Mouse (Mus musculus) intestine, embryonic 16.5 days (tissue): ENCODE results near the gene Dab1. TPM values are rescaled to one million over a fixed set of nuclear protein-coding genes. Genes with fewer than 3 reads are reported as not detected.

ENCODE experiments used
- ATAC-seq: fragments of 200-750 bp; cut with Nextera tagmentation; 2 replicates; pipeline ENCODE4 v1.8.0; 2017; ENCODE audit warnings: moderate TSS enrichment, moderate library complexity
- H3K27ac ChIP-seq: fragments of 300-500 bp; sonication (generic); 2 replicates; pipeline ENCODE4 v1.5.1; 2014; ENCODE audit warnings: mild to moderate bottlenecking, low read length
- H3K27me3 ChIP-seq: fragments of 300-500 bp; sonication (generic); replicated peaks from 2 replicates; pipeline ENCODE4 v1.6.1; 2014; ENCODE audit warnings: low read length, control low read depth, mixed read lengths; ENCODE audit not compliant: control insufficient read depth, insufficient read depth
- H3K36me3 ChIP-seq: fragments of 300-500 bp; sonication (generic); 2 replicates; pipeline ENCODE4 v1.6.1; 2014; ENCODE audit warnings: low read length, control low read depth; ENCODE audit not compliant: control insufficient read depth, insufficient read depth
- H3K4me1 ChIP-seq: fragments of 300-500 bp; sonication (generic); 2 replicates; pipeline ENCODE4 v1.6.1; 2014; ENCODE audit warnings: low read length, control low read depth, mixed read lengths; ENCODE audit not compliant: control insufficient read depth, insufficient read depth
- H3K4me2 ChIP-seq: fragments of 300-500 bp; sonication (generic); 2 replicates; pipeline ENCODE4 v1.6.1; 2014; ENCODE audit warnings: low read depth, low read length, control low read depth
- H3K4me3 ChIP-seq: fragments of 300-500 bp; sonication (generic); 2 replicates; pipeline ENCODE4 v1.5.1; 2014; ENCODE audit warnings: mild to moderate bottlenecking, low read length
- H3K9ac ChIP-seq: fragments of 300-500 bp; sonication (generic); 2 replicates; pipeline ENCODE4 v1.6.1; 2014; ENCODE audit warnings: low read depth, low read length
- H3K9me3 ChIP-seq: fragments of 300-500 bp; sonication (generic); 2 replicates; pipeline ENCODE4 v1.6.1; 2016; ENCODE audit warnings: low read length, control low read depth; ENCODE audit not compliant: control insufficient read depth
- WGBS: fragments of 180-500 bp; shearing (Covaris S2); extraction: QIAGEN DNeasy Blood & Tissue Kit; methylation state at CpG from one replicate; pipeline ENCODE4 v1.1.7; 2014; 5-methylcytosine and 5-hydroxymethylcytosine counted together
- polyA plus RNA-seq: library from polyadenylated mRNA; unstranded; fragments of >200 nt; fragmentation: Nextera tagmentation; extraction: Ambion mirVana; gene quantifications from 2 replicates; pipeline ENCODE4 v1.2.1, GENCODE M21; 2015

Dab1 gene
- polyA plus RNA-seq, 1 experiment from 2014 or later, result 54.5 TPM

- WGBS, result 76% methylated on average over 6 of the region's 6 CpGs
- Histone ChIP-seq H3K4me2 (no peak overlapping the region), H3K4me1 (no peaks in the 10 kb centered on the region), H3K9ac (no peak overlapping the region), H3K9me3 (no peaks in the 10 kb centered on the region), H3K4me3 (no peak overlapping the region), H3K36me3 (no peaks in the 10 kb centered on the region), H3K27ac (no peak overlapping the region), H3K27me3 (no peaks in the 10 kb centered on the region)
- no peak for ATAC-seq
These were observed 494.8 kb downstream of the Dab1 start for GRCm38 (mm10) chr4:104114006-104114361.

- no peaks in the 10 kb centered on the region for H3K27me3 ChIP-seq
- no peak overlapping the region for H3K4me2 ChIP-seq
- WGBS, result 82% methylated on average over 4 of the region's 4 CpGs
- no peaks in the 10 kb centered on the region for H3K36me3 ChIP-seq
- H3K4me3 ChIP-seq, result no peak overlapping the region
- no peak overlapping the region for H3K9ac ChIP-seq
- H3K4me1 ChIP-seq, result no peaks in the 10 kb centered on the region
- H3K9me3 ChIP-seq, result no peaks in the 10 kb centered on the region
- H3K27ac ChIP-seq, result no peak overlapping the region
- no peak for ATAC-seq
These were observed 500.9 kb downstream of the Dab1 start for GRCm38 (mm10) chr4:104120108-104120507.

- WGBS, result 70% methylated on average over 5 of the region's 5 CpGs
- no peaks in the 10 kb centered on the region for H3K27me3 ChIP-seq
- H3K27ac ChIP-seq, result no peak overlapping the region
- H3K4me3 ChIP-seq, result no peak overlapping the region
- no peaks in the 10 kb centered on the region for H3K9me3 ChIP-seq
- H3K9ac ChIP-seq, result no peak overlapping the region
- H3K4me1 ChIP-seq, result no peaks in the 10 kb centered on the region
- H3K4me2 ChIP-seq, result no peak overlapping the region
- H3K36me3 ChIP-seq, result no peaks in the 10 kb centered on the region
- ATAC-seq, result no peak
These were observed 502.8 kb downstream of the Dab1 start for GRCm38 (mm10) chr4:104121959-104122358.

GRCm38 (mm10) chr4:104122364-104122763 lies 503.2 kb downstream of the Dab1 start:
- WGBS, result 56% methylated on average over 1 of the region's 1 CpGs
- no peak overlapping the region for H3K27ac ChIP-seq
- no peaks in the 10 kb centered on the region for H3K9me3 ChIP-seq
- H3K36me3 ChIP-seq, result no peaks in the 10 kb centered on the region
- H3K4me1 ChIP-seq, result no peaks in the 10 kb centered on the region
- H3K9ac ChIP-seq, result no peak overlapping the region
- no peaks in the 10 kb centered on the region for H3K27me3 ChIP-seq
- no peak overlapping the region for H3K4me3 ChIP-seq
- no peak for ATAC-seq
- no peak overlapping the region for H3K4me2 ChIP-seq

- no peaks in the 10 kb centered on the region for H3K9me3 ChIP-seq
- H3K4me2 ChIP-seq, result no peak overlapping the region
- H3K9ac ChIP-seq, result no peak overlapping the region
- H3K4me3 ChIP-seq, result no peak overlapping the region
- H3K4me1 ChIP-seq, result no peaks in the 10 kb centered on the region
- H3K27me3 ChIP-seq, result no peaks in the 10 kb centered on the region
- no peaks in the 10 kb centered on the region for H3K36me3 ChIP-seq
- ATAC-seq, result no peak
- H3K27ac ChIP-seq, result no peak overlapping the region
These were observed 534.5 kb downstream of the Dab1 start for GRCm38 (mm10) chr4:104153637-104154036.

- H3K4me2 ChIP-seq, result no peak overlapping the region
- H3K36me3 ChIP-seq, result no peaks in the 10 kb centered on the region
- no peaks in the 10 kb centered on the region for H3K4me1 ChIP-seq
- H3K9me3 ChIP-seq, result no peaks in the 10 kb centered on the region
- no peak overlapping the region for H3K9ac ChIP-seq
- ATAC-seq, result no peak
- no peak overlapping the region for H3K4me3 ChIP-seq
- WGBS, result 91% methylated on average over 3 of the region's 3 CpGs
- no peaks in the 10 kb centered on the region for H3K27me3 ChIP-seq
- no peak overlapping the region for H3K27ac ChIP-seq
These were observed 558.9 kb downstream of the Dab1 start for GRCm38 (mm10) chr4:104178067-104178466.

- Histone ChIP-seq H3K9ac (no peak overlapping the region), H3K9me3 (no peaks in the 10 kb centered on the region), H3K27me3 (no peaks in the 10 kb centered on the region), H3K4me2 (no peak overlapping the region), H3K36me3 (no peaks in the 10 kb centered on the region), H3K27ac (no peak overlapping the region), H3K4me3 (no peak overlapping the region), H3K4me1 (no peaks in the 10 kb centered on the region)
- 80% methylated on average over 4 of the region's 4 CpGs for WGBS
- no peak for ATAC-seq
These were observed 567.2 kb downstream of the Dab1 start for GRCm38 (mm10) chr4:104186311-104186710.

- ATAC-seq, result peak; percentile 79
- no peaks in the 10 kb centered on the region for H3K36me3 ChIP-seq
- no peak overlapping the region for H3K4me2 ChIP-seq
- peaks cover 5% of the 10 kb centered on the region; the same call in 1 of the 2 replicates for H3K4me1 ChIP-seq
- H3K4me3 ChIP-seq, result no peak overlapping the region
- H3K27me3 ChIP-seq, result no peaks in the 10 kb centered on the region
- no peak overlapping the region for H3K9ac ChIP-seq
- no peak overlapping the region for H3K27ac ChIP-seq
- no peaks in the 10 kb centered on the region for H3K9me3 ChIP-seq
- 66% methylated on average over 8 of the region's 8 CpGs for WGBS
These were observed 579.5 kb downstream of the Dab1 start for GRCm38 (mm10) chr4:104198635-104199034.

GRCm38 (mm10) chr4:104201686-104202085 lies 582.5 kb downstream of the Dab1 start:
- H3K4me3 ChIP-seq, result no peak overlapping the region
- H3K36me3 ChIP-seq, result no peaks in the 10 kb centered on the region
- 76% methylated on average over 5 of the region's 5 CpGs for WGBS
- no peak overlapping the region for H3K9ac ChIP-seq
- H3K9me3 ChIP-seq, result no peaks in the 10 kb centered on the region
- no peak for ATAC-seq
- H3K27me3 ChIP-seq, result no peaks in the 10 kb centered on the region
- H3K4me2 ChIP-seq, result no peak overlapping the region
- no peak overlapping the region for H3K27ac ChIP-seq
- H3K4me1 ChIP-seq, result peaks cover 5% of the 10 kb centered on the region; the same call in 1 of the 2 replicates

GRCm38 (mm10) chr4:104204047-104204446 lies 584.9 kb downstream of the Dab1 start:
- no peak overlapping the region for H3K27ac ChIP-seq
- no peak overlapping the region for H3K9ac ChIP-seq
- no peaks in the 10 kb centered on the region for H3K9me3 ChIP-seq
- H3K27me3 ChIP-seq, result no peaks in the 10 kb centered on the region
- H3K36me3 ChIP-seq, result no peaks in the 10 kb centered on the region
- H3K4me3 ChIP-seq, result no peak overlapping the region
- WGBS, result 46% methylated on average over 6 of the region's 6 CpGs
- 0 out of 2 replicates have a peak, but pooled peaks cover under 1% of the 10 kb centered on the region for H3K4me1 ChIP-seq
- H3K4me2 ChIP-seq, result no peak overlapping the region
- no peak for ATAC-seq
